Mouse (Mus musculus): Measurements from ENCODE around the gene Synpr. TPM values are rescaled to one million over a fixed set of nuclear protein-coding genes. Genes with fewer than 3 reads are reported as not detected.

Gene Synpr
- total RNA-seq, 2 experiments from 2014 or later: not detected

GRCm38 (mm10) chr14:13578101-13578500, 293.5 kb downstream of the Synpr start:
- Histone ChIP-seq H3K4me3 (no peak overlapping the region), H3K27ac (no peak overlapping the region)
- TF ChIP-seq CTCF (IDR thresholded peaks at IDR 0.05): no peak
- intact Hi-C loops (cut with DNase I): no loop called here
- no peak for DNase-seq

GRCm38 (mm10) chr14:13578744-13579143, 294.2 kb downstream of the Synpr start:
- no peak for TF ChIP-seq CTCF (IDR thresholded peaks at IDR 0.05)
- intact Hi-C loops (cut with DNase I): no loop called here
- no peak for DNase-seq
- Histone ChIP-seq H3K27ac (no peak overlapping the region), H3K4me3 (no peak overlapping the region)

- intact Hi-C loops (cut with DNase I): no loop called here
- H3K27ac ChIP-seq: no peak overlapping the region
- no peak overlapping the region for H3K4me3 ChIP-seq
- TF ChIP-seq CTCF (IDR thresholded peaks at IDR 0.05): no peak
- no peak for DNase-seq
Observed at GRCm38 (mm10) chr14:13593321-13593940, 308.9 kb downstream of the Synpr start.

GRCm38 (mm10) chr14:13596251-13596650, 311.7 kb downstream of the Synpr start:
- no peak for TF ChIP-seq CTCF (IDR thresholded peaks at IDR 0.05)
- no peak overlapping the region for H3K27ac ChIP-seq
- DNase-seq: no peak
- H3K4me3 ChIP-seq: no peak overlapping the region
- intact Hi-C loops (cut with DNase I): no loop called here

GRCm38 (mm10) chr14:13597204-13597603, 312.6 kb downstream of the Synpr start:
- TF ChIP-seq CTCF (IDR thresholded peaks at IDR 0.05): no peak
- intact Hi-C loops (cut with DNase I): no loop called here

GRCm38 (mm10) chr14:13620531-13620930, 336.0 kb downstream of the Synpr start:
- TF ChIP-seq CTCF (IDR thresholded peaks at IDR 0.05): no peak
- Histone ChIP-seq H3K27ac (no peak overlapping the region), H3K4me3 (no peak overlapping the region)
- DNase-seq: no peak
- intact Hi-C loops (cut with DNase I): no loop called here

More at GRCm38 (mm10) chr14:13597204-13597603, 312.6 kb downstream of the Synpr start:
- no peak overlapping the region for H3K4me3 ChIP-seq
- no peak for DNase-seq
- H3K27ac ChIP-seq: no peak overlapping the region

- Histone ChIP-seq H3K4me3 (no peak overlapping the region), H3K27ac (no peak overlapping the region)
- no peak for TF ChIP-seq CTCF (IDR thresholded peaks at IDR 0.05)
- DNase-seq: no peak
- intact Hi-C loops (cut with DNase I): no loop called here
Observed at GRCm38 (mm10) chr14:13649865-13650264, 365.3 kb downstream of the Synpr start.

GRCm38 (mm10) chr14:13651039-13651438, 366.5 kb downstream of the Synpr start:
- no peak for TF ChIP-seq CTCF (IDR thresholded peaks at IDR 0.05)
- H3K4me3 ChIP-seq: no peak overlapping the region
- DNase-seq: no peak
- intact Hi-C loops (cut with DNase I): no loop called here
- no peak overlapping the region for H3K27ac ChIP-seq

GRCm38 (mm10) chr14:13651541-13652298, 367.1 kb downstream of the Synpr start:
- TF ChIP-seq CTCF (IDR thresholded peaks at IDR 0.05): no peak

More at GRCm38 (mm10) chr14:13651541-13652298, 367.1 kb downstream of the Synpr start:
- Histone ChIP-seq H3K27ac (no peak overlapping the region), H3K4me3 (no peak overlapping the region)
- intact Hi-C loops (cut with DNase I): no loop called here
- DNase-seq: no peak
